Mouse (Mus musculus): ENCODE results near the gene Pdlim4. TPM values are rescaled to one million over a fixed set of nuclear protein-coding genes. Genes with fewer than 3 reads are reported as not detected.

The Pdlim4 gene
- polyA plus RNA-seq, 1 experiment from 2014 or later, result 22.6 TPM

- ATAC-seq, result no peak
- Histone ChIP-seq H3K9ac (ENCODE audit: low read depth, low read length) (no peak overlapping the region), H3K4me2 (replicated peaks; ENCODE audit: low read depth) (no peak overlapping the region), H3K4me3 (ENCODE audit: low read depth, low read length) (no peak overlapping the region), H3K4me1 (replicated peaks; ENCODE audit: control insufficient read depth, insufficient read depth, low read length) (no peaks in the 10 kb centered on the region; the same call in 1 of the 2 replicates), H3K27me3 (replicated peaks; ENCODE audit: control insufficient read depth, insufficient read depth, low read length) (no peaks in the 10 kb centered on the region), H3K27ac (ENCODE audit: low read depth, low read length) (no peak overlapping the region), H3K36me3 (ENCODE audit: control insufficient read depth, insufficient read depth) (no peaks in the 10 kb centered on the region; the same call in 1 of the 2 replicates), H3K9me3 (ENCODE audit: control insufficient read depth) (no peaks in the 10 kb centered on the region)
- TF ChIP-seq CTCF (IDR thresholded peaks at IDR 0.05; ENCODE audit: low read depth), result no peak
- WGBS, result 84% methylated on average over 7 of the region's 7 CpGs
Observed at GRCm38 (mm10) chr11:54107239-54107638, 38.4 kb upstream of the Pdlim4 start.

GRCm38 (mm10) chr11:54106676-54107075 is 37.9 kb upstream of the Pdlim4 start:
- WGBS, result 94% methylated on average over 3 of the region's 3 CpGs
- ATAC-seq, result no peak
- Histone ChIP-seq H3K4me3 (ENCODE audit: low read depth, low read length) (no peak overlapping the region), H3K9ac (ENCODE audit: low read depth, low read length) (no peak overlapping the region), H3K27me3 (replicated peaks; ENCODE audit: control insufficient read depth, insufficient read depth, low read length) (no peaks in the 10 kb centered on the region), H3K36me3 (ENCODE audit: control insufficient read depth, insufficient read depth) (no peaks in the 10 kb centered on the region; the same call in 1 of the 2 replicates), H3K4me1 (replicated peaks; ENCODE audit: control insufficient read depth, insufficient read depth, low read length) (no peaks in the 10 kb centered on the region), H3K9me3 (ENCODE audit: control insufficient read depth) (no peaks in the 10 kb centered on the region), H3K27ac (ENCODE audit: low read depth, low read length) (no peak overlapping the region), H3K4me2 (replicated peaks; ENCODE audit: low read depth) (no peak overlapping the region)
- TF ChIP-seq CTCF (IDR thresholded peaks at IDR 0.05; ENCODE audit: low read depth), result no peak

GRCm38 (mm10) chr11:54105011-54105410 is 36.2 kb upstream of the Pdlim4 start:
- WGBS, result 83% methylated on average over 6 of the region's 6 CpGs

GRCm38 (mm10) chr11:54102706-54103449 is 34.1 kb upstream of the Pdlim4 start:
- H3K4me3 ChIP-seq (ENCODE audit: low read depth, low read length), result no peak overlapping the region
- H3K9me3 ChIP-seq (ENCODE audit: control insufficient read depth), result no peaks in the 10 kb centered on the region
- WGBS, result 67% methylated on average over 10 of the region's 10 CpGs
- no peaks in the 10 kb centered on the region for H3K36me3 ChIP-seq (ENCODE audit: control insufficient read depth, insufficient read depth)
- no peaks in the 10 kb centered on the region; the same call in 1 of the 2 replicates for H3K4me1 ChIP-seq (replicated peaks; ENCODE audit: control insufficient read depth, insufficient read depth, low read length)
- H3K27ac ChIP-seq (ENCODE audit: low read depth, low read length), result no peak overlapping the region
- 0 out of 2 replicates have a peak, but pooled peaks cover 3% of the 10 kb centered on the region for H3K27me3 ChIP-seq (replicated peaks; ENCODE audit: control insufficient read depth, insufficient read depth, low read length)
- no peak for TF ChIP-seq CTCF (IDR thresholded peaks at IDR 0.05; ENCODE audit: low read depth)
- no peak overlapping the region for H3K4me2 ChIP-seq (replicated peaks; ENCODE audit: low read depth)
- no peak overlapping the region for H3K9ac ChIP-seq (ENCODE audit: low read depth, low read length)
- no peak for ATAC-seq

More at GRCm38 (mm10) chr11:54105011-54105410, 36.2 kb upstream of the Pdlim4 start:
- TF ChIP-seq CTCF (IDR thresholded peaks at IDR 0.05; ENCODE audit: low read depth), result no peak
- Histone ChIP-seq H3K9ac (ENCODE audit: low read depth, low read length) (no peak overlapping the region), H3K9me3 (ENCODE audit: control insufficient read depth) (no peaks in the 10 kb centered on the region), H3K4me2 (replicated peaks; ENCODE audit: low read depth) (no peak overlapping the region), H3K27ac (ENCODE audit: low read depth, low read length) (no peak overlapping the region), H3K4me1 (replicated peaks; ENCODE audit: control insufficient read depth, insufficient read depth, low read length) (no peaks in the 10 kb centered on the region; the same call in 1 of the 2 replicates), H3K4me3 (ENCODE audit: low read depth, low read length) (no peak overlapping the region), H3K36me3 (ENCODE audit: control insufficient read depth, insufficient read depth) (no peaks in the 10 kb centered on the region; the same call in 1 of the 2 replicates), H3K27me3 (replicated peaks; ENCODE audit: control insufficient read depth, insufficient read depth, low read length) (0 out of 2 replicates have a peak, but pooled peaks cover 3% of the 10 kb centered on the region)
- no peak for ATAC-seq

GRCm38 (mm10) chr11:54101701-54102100 is 32.9 kb upstream of the Pdlim4 start:
- no peak for ATAC-seq
- Histone ChIP-seq H3K4me3 (ENCODE audit: low read depth, low read length) (peak overlapping the region; percentile 66), H3K4me1 (replicated peaks; ENCODE audit: control insufficient read depth, insufficient read depth, low read length) (no peaks in the 10 kb centered on the region; the same call in 1 of the 2 replicates), H3K36me3 (ENCODE audit: control insufficient read depth, insufficient read depth) (no peaks in the 10 kb centered on the region), H3K4me2 (replicated peaks; ENCODE audit: low read depth) (peak overlapping the region; percentile 99), H3K9ac (ENCODE audit: low read depth, low read length) (no peak overlapping the region), H3K9me3 (ENCODE audit: control insufficient read depth) (no peaks in the 10 kb centered on the region), H3K27ac (ENCODE audit: low read depth, low read length) (no peak overlapping the region), H3K27me3 (replicated peaks; ENCODE audit: control insufficient read depth, insufficient read depth, low read length) (0 out of 2 replicates have a peak, but pooled peaks cover 3% of the 10 kb centered on the region)
- TF ChIP-seq CTCF (IDR thresholded peaks at IDR 0.05; ENCODE audit: low read depth), result no peak
- 68% methylated on average over 9 of the region's 9 CpGs for WGBS

GRCm38 (mm10) chr11:54100692-54101591 is 32.1 kb upstream of the Pdlim4 start:
- 0 out of 2 replicates have a peak, but pooled peaks cover 3% of the 10 kb centered on the region for H3K27me3 ChIP-seq (replicated peaks; ENCODE audit: control insufficient read depth, insufficient read depth, low read length)
- no peak overlapping the region for H3K27ac ChIP-seq (ENCODE audit: low read depth, low read length)
- ATAC-seq, result peak; percentile 76
- no peaks in the 10 kb centered on the region; the same call in 1 of the 2 replicates for H3K4me1 ChIP-seq (replicated peaks; ENCODE audit: control insufficient read depth, insufficient read depth, low read length)
- no peaks in the 10 kb centered on the region for H3K36me3 ChIP-seq (ENCODE audit: control insufficient read depth, insufficient read depth)
- H3K4me3 ChIP-seq (ENCODE audit: low read depth, low read length), result peak overlapping the region; percentile 66
- TF ChIP-seq CTCF (IDR thresholded peaks at IDR 0.05; ENCODE audit: low read depth), result no peak
- peak overlapping the region; percentile 99 for H3K4me2 ChIP-seq (replicated peaks; ENCODE audit: low read depth)
- WGBS, result 1% methylated on average over 76 of the region's 83 CpGs
- H3K9ac ChIP-seq (ENCODE audit: low read depth, low read length), result peak overlapping the region; percentile 53
- no peaks in the 10 kb centered on the region for H3K9me3 ChIP-seq (ENCODE audit: control insufficient read depth)
